Mouse (Mus musculus) midbrain, embryonic 11.5 days (tissue): ENCODE results near the gene Mtx1. TPM values are rescaled to one million over a fixed set of nuclear protein-coding genes. Genes with fewer than 3 reads are reported as not detected.
A peak's percentile ranks its signal among the peaks of the same experiment; 100 is the strongest.

ENCODE experiments used
- ATAC-seq: fragments of 200-750 bp; cut with Nextera tagmentation; 2 replicates; pipeline ENCODE4 v1.8.0; 2017; ENCODE audit warnings: moderate TSS enrichment, moderate library complexity; ENCODE audit not compliant: low FRiP score
- DNase-seq: peaks from one replicate; pipeline ENCODE4 v3.0.0; 2015; ENCODE audit warnings: low spot score; ENCODE audit errors: missing footprints
- H3K27ac ChIP-seq: fragments of 300-500 bp; sonication (generic); 2 replicates; pipeline ENCODE4 v1.5.1; 2014; ENCODE audit warnings: low read depth, low read length
- H3K27me3 ChIP-seq: fragments of 300-500 bp; sonication (generic); 2 replicates; pipeline ENCODE4 v1.6.1; 2014; ENCODE audit warnings: mild to moderate bottlenecking, low read length, moderate library complexity, mixed read lengths; ENCODE audit not compliant: control insufficient read depth, insufficient read depth
- H3K36me3 ChIP-seq: fragments of 300-500 bp; sonication (generic); 2 replicates; pipeline ENCODE4 v1.6.1; 2014; ENCODE audit warnings: mild to moderate bottlenecking, low read length, moderate library complexity, mixed read lengths; ENCODE audit not compliant: control insufficient read depth, insufficient read depth
- H3K4me1 ChIP-seq: fragments of 300-500 bp; sonication (generic); 2 replicates; pipeline ENCODE4 v1.6.1; 2014; ENCODE audit warnings: low read length; ENCODE audit not compliant: control insufficient read depth, insufficient read depth
- H3K4me2 ChIP-seq: fragments of 300-500 bp; sonication (generic); 2 replicates; pipeline ENCODE4 v1.6.1; 2014; ENCODE audit warnings: mild to moderate bottlenecking, moderate library complexity
- H3K4me3 ChIP-seq: fragments of 300-500 bp; sonication (generic); 2 replicates; pipeline ENCODE4 v1.5.1; 2014; ENCODE audit warnings: low read depth, low read length
- H3K9ac ChIP-seq: fragments of 300-500 bp; sonication (generic); 2 replicates; pipeline ENCODE4 v1.6.1; 2014; ENCODE audit warnings: low read length
- H3K9me3 ChIP-seq: fragments of 300-500 bp; sonication (generic); 2 replicates; pipeline ENCODE4 v1.6.1; 2016; ENCODE audit warnings: low read length; ENCODE audit not compliant: control insufficient read depth
- WGBS: fragments of 180-500 bp; shearing (Covaris S2); extraction: QIAGEN DNeasy Blood & Tissue Kit; methylation state at CpG from one replicate; pipeline ENCODE4 v1.1.7; 2014; 5-methylcytosine and 5-hydroxymethylcytosine counted together
- polyA plus RNA-seq: library from polyadenylated mRNA; unstranded; fragments of >200 nt; fragmentation: Nextera tagmentation; extraction: Ambion mirVana; gene quantifications from 2 replicates; pipeline ENCODE4 v1.2.1, GENCODE M21; 2014

The Mtx1 gene
- polyA plus RNA-seq, 1 experiment from 2014 or later = 174 TPM

DNA sequence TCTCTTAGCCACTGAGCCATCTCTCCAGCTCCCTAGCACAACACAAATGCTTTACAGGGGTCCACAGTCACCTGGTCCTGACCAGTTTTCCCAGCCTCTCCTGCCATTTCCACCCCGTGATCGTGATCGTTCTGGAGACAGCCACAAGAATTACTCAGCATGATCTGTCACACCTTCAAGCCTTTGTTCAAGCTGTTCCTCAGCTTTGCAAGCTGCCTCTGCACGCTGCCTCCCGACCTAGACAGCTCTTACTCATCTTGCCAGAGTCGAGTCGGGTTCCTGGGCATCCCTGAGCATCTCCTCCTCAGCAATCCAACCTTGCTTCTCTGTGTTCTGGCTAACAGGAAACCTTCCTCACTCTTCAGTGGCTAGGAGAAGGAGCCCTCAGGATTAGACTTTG is 32.2 kb upstream of the Mtx1 start, which contains the start of gene Dpm3:
Gene Dpm3, plus strand, starts transcription at position 283 of the 400 bp plus-strand sequence.
- H3K9ac ChIP-seq = no peak within 1 kb of the TSS
- H3K36me3 ChIP-seq = no peaks in the 10 kb centered on the region
- no peak within 1 kb of the TSS for H3K27ac ChIP-seq
- no peak for ATAC-seq
- no peaks in the 10 kb centered on the region for H3K9me3 ChIP-seq
- DNase-seq = no peak
- no peak within 1 kb of the TSS for H3K4me2 ChIP-seq
- WGBS = 61% methylated on average over 7 of the region's 7 CpGs
- no peaks in the 10 kb centered on the region for H3K27me3 ChIP-seq
- no peak within 1 kb of the TSS for H3K4me3 ChIP-seq
- H3K4me1 ChIP-seq = no peaks in the 10 kb centered on the region

DNA sequence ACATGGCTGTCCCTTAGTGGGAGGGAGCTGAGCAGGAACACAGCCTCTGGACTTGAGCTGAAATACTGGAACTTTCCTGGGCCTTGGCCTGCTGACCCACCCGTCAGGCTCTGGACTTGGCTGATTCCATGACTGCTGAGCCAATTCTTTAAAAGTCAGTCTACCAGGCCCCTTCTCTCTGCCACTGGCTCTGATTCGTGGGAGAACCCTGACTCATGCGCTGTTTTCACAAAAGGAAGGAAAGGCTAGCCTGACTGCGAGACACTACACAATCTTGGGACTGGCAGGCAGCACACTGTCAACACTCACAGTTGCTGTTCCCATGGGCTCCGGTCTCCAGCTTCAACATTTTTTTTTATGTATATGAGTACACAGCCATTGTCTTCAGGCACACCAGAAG is 29.3 kb upstream of the Mtx1 start:
- Histone ChIP-seq H3K27ac (no peak overlapping the region), H3K27me3 (peaks cover 2% of the 10 kb centered on the region; the same call in 1 of the 2 replicates), H3K9me3 (no peaks in the 10 kb centered on the region), H3K36me3 (no peaks in the 10 kb centered on the region), H3K4me3 (no peak overlapping the region), H3K4me2 (no peak overlapping the region), H3K9ac (no peak overlapping the region), H3K4me1 (peaks cover 6% of the 10 kb centered on the region; the same call in 1 of the 2 replicates)
- DNase-seq (no peak), ATAC-seq (no peak)
- WGBS = 83% methylated on average over 5 of the region's 5 CpGs

DNA sequence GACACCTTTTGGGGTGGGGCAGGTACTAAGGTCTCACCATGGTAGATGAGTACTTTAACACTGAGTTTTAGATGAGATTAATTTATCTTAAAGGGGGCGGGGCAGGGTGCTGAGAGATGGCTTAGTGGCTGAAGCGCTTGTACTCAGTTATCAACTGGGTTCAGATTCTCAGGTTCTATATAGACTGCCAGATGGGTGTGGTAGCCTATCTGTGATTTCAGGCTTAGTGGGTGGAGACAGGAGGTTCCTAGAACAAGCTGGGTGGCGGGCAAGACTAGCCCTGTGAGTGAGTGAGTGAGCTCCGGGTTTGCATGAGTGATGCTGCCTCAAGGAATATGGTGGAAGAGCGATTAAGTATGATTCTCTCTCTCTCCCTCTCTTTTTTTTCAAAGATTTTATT is 28.1 kb upstream of the Mtx1 start:
- peaks cover 10% of the 10 kb centered on the region; the same call in 1 of the 2 replicates for H3K4me1 ChIP-seq
- ATAC-seq = no peak
- H3K4me3 ChIP-seq = no peak overlapping the region
- no peak overlapping the region for H3K9ac ChIP-seq
- H3K36me3 ChIP-seq = no peaks in the 10 kb centered on the region
- H3K9me3 ChIP-seq = no peaks in the 10 kb centered on the region
- DNase-seq = no peak
- no peak overlapping the region for H3K27ac ChIP-seq
- 91% methylated on average over 5 of the region's 5 CpGs for WGBS
- peaks cover 2% of the 10 kb centered on the region; the same call in 1 of the 2 replicates for H3K27me3 ChIP-seq
- H3K4me2 ChIP-seq = no peak overlapping the region

DNA sequence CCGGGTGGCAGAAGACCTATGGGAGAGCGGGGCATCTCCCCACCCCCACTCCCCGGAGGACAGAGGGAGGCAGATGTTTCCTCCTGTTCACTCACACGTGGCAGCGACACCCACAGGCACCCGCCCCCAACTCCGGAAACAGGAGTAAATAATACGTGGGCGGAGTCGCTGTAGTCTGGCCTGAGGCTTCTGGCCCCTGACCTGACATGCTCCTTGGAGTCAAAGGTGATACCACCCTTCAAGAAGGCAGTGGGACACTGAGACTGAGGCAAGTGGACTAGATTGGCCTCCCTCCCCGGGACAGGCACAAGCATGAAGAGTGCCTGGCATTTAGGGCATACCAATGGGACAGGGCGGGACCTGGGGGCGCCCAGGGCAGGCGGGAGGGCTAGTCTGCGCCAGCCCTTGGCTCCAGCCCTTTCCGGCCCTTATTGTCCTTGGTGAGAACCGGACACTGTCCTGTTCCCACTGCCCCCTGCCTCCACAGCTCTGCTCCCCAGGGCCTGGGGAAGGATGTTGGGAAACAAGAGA is 24.5 kb upstream of the Mtx1 start:
- Histone ChIP-seq H3K9ac (peak overlapping the region; percentile 36), H3K4me3 (no peak overlapping the region), H3K27ac (no peak overlapping the region), H3K4me2 (no peak overlapping the region), H3K9me3 (no peaks in the 10 kb centered on the region), H3K4me1 (peaks cover 18% of the 10 kb centered on the region), H3K27me3 (peaks cover 2% of the 10 kb centered on the region; the same call in 1 of the 2 replicates), H3K36me3 (no peaks in the 10 kb centered on the region)
- DNase-seq (no peak), ATAC-seq (no peak)
- WGBS = 5% methylated on average over 17 of the region's 17 CpGs

DNA sequence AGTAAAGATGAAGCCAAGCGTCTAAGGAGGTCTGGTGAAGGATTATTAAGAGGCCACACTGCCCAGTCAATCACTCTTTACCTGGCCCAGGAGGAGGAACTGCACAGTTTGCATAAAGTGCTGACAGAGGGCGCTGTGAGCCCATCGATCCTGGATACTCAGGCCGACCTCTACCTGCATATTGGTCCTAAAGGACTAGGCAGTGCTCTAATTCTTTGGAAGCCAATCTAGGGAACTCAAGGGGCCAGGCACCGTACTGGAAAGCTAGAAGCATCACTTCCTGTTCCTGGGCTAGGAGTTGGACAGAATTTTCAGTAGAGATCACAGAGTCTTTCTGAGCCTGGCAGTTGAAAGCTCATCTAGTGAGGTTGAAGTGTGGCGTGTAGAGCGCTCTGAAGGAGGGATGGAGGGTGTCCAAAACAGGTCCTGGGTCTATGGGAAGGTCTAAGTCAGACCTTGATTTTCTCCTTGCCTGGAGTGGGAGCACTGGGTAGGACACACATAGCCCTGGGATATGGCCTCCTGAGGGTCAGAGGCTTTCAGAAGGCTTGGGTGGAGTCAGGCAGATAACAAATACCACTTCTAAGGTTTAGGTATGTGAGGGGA is 23.6 kb upstream of the Mtx1 start:
- 24% methylated on average over 7 of the region's 7 CpGs for WGBS
- H3K4me2 ChIP-seq = no peak overlapping the region
- H3K9me3 ChIP-seq = no peaks in the 10 kb centered on the region
- H3K4me1 ChIP-seq = peaks cover 21% of the 10 kb centered on the region
- H3K27ac ChIP-seq = no peak overlapping the region
- no peak overlapping the region for H3K4me3 ChIP-seq
- DNase-seq = no peak
- H3K27me3 ChIP-seq = peaks cover 2% of the 10 kb centered on the region; the same call in 1 of the 2 replicates
- ATAC-seq = no peak
- H3K9ac ChIP-seq = no peak overlapping the region
- H3K36me3 ChIP-seq = no peaks in the 10 kb centered on the region

DNA sequence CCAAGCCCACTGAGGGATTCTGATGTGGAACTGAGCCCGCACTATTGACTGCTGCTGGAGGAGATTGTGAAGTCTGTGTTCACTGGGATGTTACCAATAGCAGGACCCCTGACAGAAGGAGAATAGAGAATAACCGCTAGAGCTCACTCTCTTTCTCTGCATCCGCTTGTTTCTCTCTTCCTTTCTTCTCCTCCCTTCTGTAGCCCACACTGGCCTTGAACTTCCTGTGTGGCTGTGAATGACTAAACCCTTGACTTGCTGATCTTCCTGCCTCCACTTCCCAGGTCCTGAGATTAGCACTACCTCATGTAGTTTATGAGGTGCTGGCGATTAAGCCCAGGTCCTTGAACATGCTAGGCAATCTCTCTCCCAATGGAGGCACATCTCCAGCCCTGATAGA is 20.6 kb upstream of the Mtx1 start:
- H3K4me3 ChIP-seq = peak overlapping the region; percentile 80
- ATAC-seq = no peak
- DNase-seq = no peak
- peak overlapping the region; percentile 85 for H3K4me2 ChIP-seq
- H3K27me3 ChIP-seq = peaks cover 2% of the 10 kb centered on the region; the same call in 1 of the 2 replicates
- no peak overlapping the region for H3K27ac ChIP-seq
- no peaks in the 10 kb centered on the region for H3K36me3 ChIP-seq
- H3K9me3 ChIP-seq = no peaks in the 10 kb centered on the region
- peaks cover 40% of the 10 kb centered on the region for H3K4me1 ChIP-seq
- whole genome bisulfite sequencing = 87% methylated on average over 4 of the region's 4 CpGs
- peak overlapping the region; percentile 83; the same call in 1 of the 2 replicates for H3K9ac ChIP-seq

DNA sequence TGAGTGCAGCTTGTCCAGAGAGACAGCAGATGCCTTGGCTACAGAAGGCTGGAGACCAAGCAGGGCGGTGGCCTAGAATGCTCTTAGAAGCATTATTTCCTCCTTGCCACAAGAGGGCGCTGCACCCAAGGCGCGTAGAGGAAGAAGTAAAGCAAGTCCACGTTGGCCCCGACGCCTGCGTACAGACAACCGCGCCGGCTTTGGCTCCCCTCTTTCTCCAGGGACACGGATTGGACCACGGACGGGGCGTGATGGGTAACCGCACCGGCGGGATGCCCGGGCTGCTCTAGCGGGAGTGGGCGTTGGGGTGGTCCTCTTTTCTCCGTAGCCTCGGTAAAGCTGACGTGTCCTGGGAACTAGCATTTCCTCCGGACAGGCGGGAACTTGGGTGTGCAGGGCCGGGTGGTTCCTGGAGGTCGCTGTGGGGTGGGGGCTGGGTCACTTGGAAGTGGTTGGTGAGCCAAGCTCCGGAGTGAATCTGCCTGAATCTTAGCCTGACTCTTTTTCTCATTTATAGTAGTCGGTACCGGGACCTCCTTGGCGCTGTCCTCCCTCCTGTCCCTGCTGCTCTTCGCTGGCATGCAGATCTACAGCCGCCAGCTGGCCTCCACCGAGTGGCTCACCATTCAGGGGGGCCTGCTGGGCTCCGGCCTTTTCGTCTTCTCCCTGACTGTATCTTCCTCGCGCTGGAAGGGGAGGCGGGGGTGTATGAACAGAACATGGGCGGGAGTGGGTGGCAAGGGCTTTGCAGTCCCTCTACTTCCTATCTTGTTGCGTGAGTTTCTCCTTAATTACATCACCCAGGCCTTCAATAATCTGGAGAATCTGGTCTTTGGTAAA is 19.6 kb upstream of the Mtx1 start, which contains the start of gene Trim46:
Gene Trim46, minus strand, starts transcription at position 49 of the 840 bp plus-strand sequence.
- DNase-seq = peak; percentile 98
- Histone ChIP-seq H3K36me3 (no peaks in the 10 kb centered on the region), H3K4me3 (peak within 1 kb of the TSS; percentile 80), H3K9ac (peak within 1 kb of the TSS; percentile 83), H3K4me1 (peaks cover 37% of the 10 kb centered on the region), H3K27ac (peak within 1 kb of the TSS; percentile 53), H3K4me2 (peak within 1 kb of the TSS; percentile 85), H3K9me3 (no peaks in the 10 kb centered on the region), H3K27me3 (no peaks in the 10 kb centered on the region; the same call in 1 of the 2 replicates)
- peak; percentile 67 for ATAC-seq
- WGBS = 1% methylated on average over 42 of the region's 42 CpGs

DNA sequence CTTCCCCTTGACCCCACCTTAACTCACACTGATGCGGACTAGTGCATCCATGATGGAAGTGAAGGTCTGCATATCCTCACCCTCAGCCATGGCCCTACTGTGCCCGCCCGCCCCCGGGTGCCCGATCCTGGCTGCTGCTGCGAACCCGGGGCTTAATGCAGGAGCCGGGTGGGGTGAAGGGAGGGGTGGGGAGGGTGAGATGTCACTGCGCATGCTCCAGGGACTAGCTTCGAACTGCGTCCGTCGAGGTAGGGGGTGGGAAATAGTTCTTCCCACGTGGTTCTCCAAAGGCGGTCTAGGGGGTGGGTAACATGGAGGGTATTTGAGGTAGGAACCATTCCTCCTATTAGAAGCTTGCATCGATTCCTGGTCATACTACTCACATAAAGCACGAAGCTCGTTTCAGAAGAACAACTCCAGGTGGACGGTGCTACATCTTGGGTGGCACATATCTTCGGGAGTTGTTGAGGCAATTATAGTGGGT is 18.8 kb upstream of the Mtx1 start, which contains the start of gene Krtcap2:
Gene Krtcap2, plus strand, starts transcription at position 279 of the 484 bp plus-strand sequence.
- H3K27me3 ChIP-seq = no peaks in the 10 kb centered on the region; the same call in 1 of the 2 replicates
- peak within 1 kb of the TSS; percentile 53 for H3K27ac ChIP-seq
- peaks cover 30% of the 10 kb centered on the region for H3K4me1 ChIP-seq
- H3K4me2 ChIP-seq = peak within 1 kb of the TSS; percentile 85
- ATAC-seq (peak; percentile 40), DNase-seq (no peak)
- peak within 1 kb of the TSS; percentile 83 for H3K9ac ChIP-seq
- no peaks in the 10 kb centered on the region for H3K36me3 ChIP-seq
- 5% methylated on average over 20 of the region's 20 CpGs for whole genome bisulfite sequencing
- peak within 1 kb of the TSS; percentile 80 for H3K4me3 ChIP-seq
- no peaks in the 10 kb centered on the region for H3K9me3 ChIP-seq
